Mouse (Mus musculus) left cerebral cortex, postnatal 25 days (tissue): ENCODE data around the gene Rbm15. TPM values are rescaled to one million over a fixed set of nuclear protein-coding genes. Genes with fewer than 3 reads are reported as not detected.

Experiments
- total RNA-seq, 2 experiments: library from RNA; stranded (reverse); gene quantifications; 2 replicates each; pipeline ENCODE4 v1.2.3; 2021

The Rbm15 gene
- total RNA-seq, 2 experiments from 2014 or later, result 24.2 to 28.2 TPM

Other genes with a start within 250 kb of the Rbm15 start
- gene Kcna2, start 232.5 kb downstream of the Rbm15 start, total RNA-seq, result 100 to 1,000 TPM; 140 to 147 TPM
- not detected for gene Kcna10, start 150.6 kb downstream of the Rbm15 start, total RNA-seq
- gene Cym, start 111.9 kb downstream of the Rbm15 start, total RNA-seq, result not detected
- gene A630076J17Rik, start 103.1 kb downstream of the Rbm15 start, total RNA-seq, result not detected
- under 1 TPM in 1 of 2 experiments, not detected in 1; 0.18 TPM for gene Prok1, start 94.0 kb downstream of the Rbm15 start, total RNA-seq
- gene Lamtor5, start 54.8 kb downstream of the Rbm15 start, total RNA-seq, result 10 to 100 TPM; 66.9 to 73.0 TPM
- gene Slc16a4, start 42.4 kb downstream of the Rbm15 start, total RNA-seq, result 1 to 10 TPM; 1.7 TPM
- 10 to 100 TPM; 62.5 to 66.4 TPM for gene Kcnc4, start 125.9 kb upstream of the Rbm15 start, total RNA-seq
- gene Slc6a17, start 184.3 kb upstream of the Rbm15 start, total RNA-seq, result 100 to 1,000 TPM; 396 to 412 TPM
- under 1 TPM in 1 of 2 experiments, not detected in 1; 0.23 TPM for gene Ubl4b, start 221.4 kb upstream of the Rbm15 start, total RNA-seq